Mouse (Mus musculus): ENCODE results near the gene Ccdc80. TPM values are rescaled to one million over a fixed set of nuclear protein-coding genes. Genes with fewer than 3 reads are reported as not detected.

Ccdc80 gene
- polyA plus RNA-seq, 1 experiment from 2014 or later, result 26.1 TPM

Other genes starting within 250 kb of the Ccdc80 start
- gene Cd200r2, start 226.3 kb upstream of the Ccdc80 start, polyA plus RNA-seq (2016; fragmentation: Nextera tagmentation; extraction: Ambion mirVana), result not detected in 2 replicates
- not detected in 2 replicates for gene Cd200r3, start 149.7 kb upstream of the Ccdc80 start, polyA plus RNA-seq (2016; fragmentation: Nextera tagmentation; extraction: Ambion mirVana)
- 20.4 and 20.6 TPM in 2 replicates for gene Slc35a5, start 65.3 kb downstream of the Ccdc80 start, polyA plus RNA-seq (2016; fragmentation: Nextera tagmentation; extraction: Ambion mirVana)
- gene Atg3, start 65.4 kb downstream of the Ccdc80 start, polyA plus RNA-seq (2016; fragmentation: Nextera tagmentation; extraction: Ambion mirVana), result 41.8 and 46.4 TPM in 2 replicates
- 0.28 and 0.71 TPM in 2 replicates for gene Btla, start 130.9 kb downstream of the Ccdc80 start, polyA plus RNA-seq (2016; fragmentation: Nextera tagmentation; extraction: Ambion mirVana)